Mouse (Mus musculus) urinary bladder, postnatal 36 days (tissue): Measurements from ENCODE around the gene Pip5k1b.

ENCODE experiments used
- DNase-seq, 2 experiments: peaks; one replicate each; pipeline ENCODE4 v3.0.0; 2022; ENCODE audit warnings: low spot score in 2 of 2, mixed read lengths in 1 of 2

Pip5k1b gene

GRCm38 (mm10) chr19:24518384-24518783 lies 37.3 kb downstream of the Pip5k1b start:
- no peak for DNase-seq

DNA sequence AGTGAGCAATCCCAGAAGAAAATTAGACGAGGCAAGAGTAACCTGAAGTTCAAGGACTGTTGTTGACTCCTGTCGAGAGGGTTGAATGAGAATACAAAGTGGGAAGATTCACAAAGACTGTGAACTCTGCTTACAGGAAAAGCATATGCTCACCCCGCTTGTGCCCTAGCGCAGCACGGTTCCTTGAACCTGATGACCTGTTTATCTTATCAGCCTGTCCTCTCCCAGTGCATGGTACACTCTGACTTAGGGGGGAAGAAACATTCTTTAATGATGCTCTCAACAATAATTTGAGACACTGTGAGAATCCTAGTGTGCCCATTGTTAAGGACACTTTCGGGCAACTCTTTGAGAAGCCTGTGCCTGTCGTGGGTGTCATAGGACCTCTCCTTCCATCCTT lies 38.6 kb downstream of the Pip5k1b start:
- DNase-seq = no peak

DNA sequence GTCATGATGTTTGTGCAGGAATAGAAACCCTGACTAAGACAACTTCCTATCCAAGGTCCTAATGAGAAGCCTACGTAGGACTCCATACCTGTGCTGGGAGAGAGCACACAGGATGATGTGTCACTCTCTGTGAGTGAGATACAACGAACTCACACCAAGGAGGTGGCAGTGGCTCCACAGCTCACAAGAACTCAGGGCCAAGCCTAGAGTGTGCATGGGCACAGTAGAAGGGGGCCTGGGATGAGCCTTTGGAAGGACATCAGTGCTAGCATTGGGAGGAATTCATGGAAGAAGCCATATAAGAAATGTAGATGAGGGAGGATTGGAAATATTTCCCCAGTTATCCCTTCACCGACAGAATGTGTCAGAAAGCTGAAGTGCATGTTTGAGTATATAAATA lies 39.7 kb downstream of the Pip5k1b start:
- DNase-seq = no peak

DNA sequence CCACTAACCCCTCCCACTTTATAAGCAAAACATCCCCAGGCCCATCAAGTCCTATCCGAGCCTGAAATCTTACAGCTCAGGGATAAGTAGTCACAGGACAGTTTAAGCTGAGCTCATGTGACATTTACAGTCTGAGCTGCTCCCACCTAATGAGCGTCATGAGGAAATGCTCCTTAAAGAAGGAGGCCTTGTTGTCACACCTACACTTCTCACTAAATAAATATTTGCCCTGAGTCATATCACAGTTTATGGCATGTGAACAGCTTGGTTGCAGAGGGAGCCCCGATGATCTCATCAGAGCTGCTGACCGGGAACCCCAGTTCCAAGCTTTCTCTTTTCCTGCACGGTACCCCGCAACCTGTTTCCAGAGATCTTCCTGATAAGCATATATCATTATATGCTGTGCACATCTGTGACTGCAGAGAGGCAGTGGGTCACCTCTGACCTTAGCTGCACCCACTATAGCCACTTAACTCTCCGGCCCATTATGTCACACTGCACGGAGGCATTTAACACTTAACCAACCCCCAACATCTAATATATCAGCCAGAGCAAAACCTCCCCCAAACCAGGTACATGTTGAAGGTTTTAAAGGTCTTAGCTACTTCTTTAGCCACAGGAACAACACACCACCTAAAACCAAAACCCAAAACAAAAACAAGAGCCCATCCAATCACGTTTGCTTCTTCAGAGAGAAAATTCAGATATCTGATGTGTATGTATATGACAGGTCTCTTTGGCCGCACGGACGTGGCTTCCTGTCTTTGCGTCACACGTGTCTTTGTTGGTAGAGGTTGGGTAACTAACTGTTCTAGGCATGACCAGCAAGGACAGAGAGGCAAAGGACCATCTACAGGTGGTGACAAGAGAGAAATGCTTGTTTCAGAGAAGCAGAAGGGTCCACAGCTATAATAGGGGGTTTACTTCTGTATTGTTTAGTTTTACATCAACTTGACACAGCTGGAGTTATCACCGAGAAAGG lies 40.7 kb downstream of the Pip5k1b start:
- DNase-seq = no peak

- no peak for DNase-seq
Observed at GRCm38 (mm10) chr19:24513105-24513843, 42.4 kb downstream of the Pip5k1b start.

DNA sequence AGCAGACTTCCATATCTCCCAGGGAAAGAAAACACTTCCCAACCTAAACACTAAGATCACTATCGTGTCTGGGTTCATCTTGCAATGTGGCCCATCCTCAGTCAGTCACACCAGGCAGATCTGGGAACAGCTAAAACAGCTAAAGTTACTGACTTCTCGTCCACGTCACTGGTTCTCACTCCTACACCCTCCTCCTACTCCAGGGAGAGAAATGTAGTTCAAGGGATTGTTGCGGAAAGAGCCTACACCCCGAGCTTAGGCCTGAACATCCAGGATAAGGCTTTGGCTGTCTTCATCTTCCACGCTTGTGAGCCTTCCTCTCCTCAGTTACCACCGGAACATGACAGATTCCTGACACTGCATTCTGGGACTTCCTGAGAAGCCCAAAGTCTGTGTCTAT lies 43.7 kb downstream of the Pip5k1b start:
- no peak for DNase-seq

GRCm38 (mm10) chr19:24509391-24509790 lies 46.3 kb downstream of the Pip5k1b start:
- no peak for DNase-seq

- DNase-seq = no peak
Observed at GRCm38 (mm10) chr19:24508087-24508767, 47.4 kb downstream of the Pip5k1b start.

DNA sequence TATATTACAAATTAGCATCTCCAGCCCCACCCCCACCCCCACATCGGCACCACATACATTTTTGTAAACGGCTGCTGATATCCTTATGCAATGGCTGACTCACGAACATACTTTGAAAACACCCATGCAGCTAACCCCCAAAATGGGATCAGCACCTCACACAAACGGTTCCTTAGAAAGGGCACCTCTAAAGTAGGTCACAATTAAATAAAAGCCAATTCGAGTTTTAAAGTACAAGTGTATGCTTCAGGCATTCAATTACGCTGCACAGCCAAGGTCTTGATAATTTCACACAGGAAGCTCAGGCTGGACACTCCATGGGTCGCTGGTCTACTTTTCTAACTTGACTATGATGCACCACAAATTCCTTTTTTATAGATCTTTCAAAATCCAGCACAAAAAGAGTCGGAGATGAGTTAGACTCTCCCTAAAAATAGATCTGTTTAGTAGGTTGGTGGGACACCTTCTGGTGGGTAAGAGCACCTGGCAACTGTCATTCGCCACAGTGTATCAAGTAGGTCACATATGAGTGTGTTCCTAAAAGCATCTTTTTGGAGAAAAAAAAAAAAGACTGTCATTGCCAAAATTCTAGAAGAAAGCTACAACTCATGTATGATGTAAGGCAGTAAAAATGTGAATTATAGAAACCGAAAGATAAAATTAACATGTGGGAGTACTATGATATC lies 52.8 kb downstream of the Pip5k1b start:
- no peak for DNase-seq

DNA sequence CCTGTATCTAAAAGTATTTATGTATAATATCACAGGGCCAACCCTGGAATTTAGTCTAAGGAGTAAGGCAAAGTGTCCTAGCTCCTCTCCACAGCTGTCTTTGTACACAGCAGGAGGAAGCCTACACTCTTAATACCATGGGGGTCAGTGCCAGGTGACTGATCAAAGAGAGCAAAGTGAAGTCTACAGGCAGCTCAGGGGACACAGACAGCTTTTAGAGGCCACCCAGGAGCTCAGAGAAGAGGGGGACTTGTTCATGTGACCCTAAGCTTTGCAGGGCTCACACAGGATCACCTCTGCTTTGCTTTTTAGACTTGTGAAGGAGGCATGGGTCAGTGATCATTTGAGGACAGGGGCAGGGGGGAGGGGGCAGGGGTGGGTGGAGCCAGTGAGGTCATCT lies 54.1 kb downstream of the Pip5k1b start:
- DNase-seq = no peak

- no peak for DNase-seq
Observed at GRCm38 (mm10) chr19:24500431-24500830, 55.2 kb downstream of the Pip5k1b start.

- DNase-seq = no peak
Observed at GRCm38 (mm10) chr19:24499291-24499690, 56.4 kb downstream of the Pip5k1b start.

DNA sequence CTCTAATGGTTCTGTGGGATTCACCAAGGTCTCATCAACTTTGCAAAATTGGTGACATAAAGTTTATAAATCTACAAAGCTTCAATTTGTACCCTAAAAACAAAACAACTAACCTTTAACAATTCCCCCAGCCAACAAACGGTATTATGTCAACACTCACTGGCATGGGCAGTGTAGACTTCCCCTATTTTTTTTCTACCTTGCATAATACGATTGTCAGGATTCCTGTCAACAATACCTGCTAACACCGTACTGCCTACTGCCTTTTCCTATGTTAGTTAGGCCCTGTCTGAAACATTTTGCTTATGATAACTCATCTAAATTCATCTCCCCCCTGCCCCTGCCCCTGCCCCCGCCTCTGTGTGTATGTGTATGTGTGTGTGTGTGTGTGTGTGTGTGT lies 61.8 kb downstream of the Pip5k1b start:
- no peak for DNase-seq

- no peak for DNase-seq
Observed at GRCm38 (mm10) chr19:24491824-24492223, 63.8 kb downstream of the Pip5k1b start.

DNA sequence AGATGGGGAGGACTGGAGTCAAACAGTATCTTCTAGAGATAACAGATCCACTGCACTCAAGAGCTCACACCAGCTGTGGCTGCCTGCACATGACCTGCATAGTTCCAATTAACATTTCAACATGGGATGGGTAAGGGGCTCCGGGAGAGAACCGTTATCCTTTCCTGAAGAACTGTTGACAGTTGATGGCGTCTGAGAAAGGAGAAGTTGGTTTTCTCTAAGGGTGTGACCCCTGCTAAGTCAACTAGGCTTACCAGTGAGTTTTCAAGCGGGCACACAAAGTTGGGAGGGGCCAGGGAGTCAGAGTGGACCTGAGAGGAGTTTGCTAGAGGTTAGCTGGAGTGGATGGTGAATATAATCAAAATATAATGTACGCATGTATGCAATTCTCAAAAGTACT lies 65.4 kb downstream of the Pip5k1b start:
- no peak for DNase-seq

- no peak for DNase-seq
Observed at GRCm38 (mm10) chr19:24486433-24487296, 69.0 kb downstream of the Pip5k1b start.

DNA sequence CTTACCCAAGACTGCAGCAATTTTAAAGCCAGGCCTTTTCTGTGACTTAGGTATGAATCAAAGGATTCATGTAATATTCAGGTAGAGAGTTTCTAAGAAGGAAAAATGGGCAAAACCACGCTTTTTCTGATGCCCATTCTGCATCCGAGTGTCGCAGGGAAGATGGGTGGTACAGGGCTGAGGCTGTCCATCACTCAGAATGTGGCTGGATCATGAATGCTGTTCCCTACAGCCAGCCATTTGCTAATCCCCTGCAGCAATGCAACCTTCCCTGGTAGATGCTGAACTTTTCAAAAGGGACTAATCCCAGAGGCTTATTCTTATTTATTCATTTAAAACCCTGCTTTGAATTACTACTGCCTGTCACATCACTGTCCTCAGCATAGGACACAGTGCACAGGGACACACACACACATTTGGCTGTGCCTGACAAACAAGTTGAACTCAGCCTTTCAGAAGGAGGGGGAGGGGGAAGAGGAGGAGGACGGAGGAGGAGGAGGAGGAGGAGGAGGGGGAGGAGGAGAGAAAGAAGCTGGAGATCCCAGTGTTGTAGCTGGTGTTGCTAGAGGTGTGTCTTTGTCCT lies 71.0 kb downstream of the Pip5k1b start:
- no peak for DNase-seq

GRCm38 (mm10) chr19:24480916-24481315 lies 74.8 kb downstream of the Pip5k1b start:
- no peak for DNase-seq

- DNase-seq = peak; percentile 85 to 88
Observed at GRCm38 (mm10) chr19:24476929-24477882, 78.5 kb downstream of the Pip5k1b start, which contains the start of gene Fam122a. Gene Fam122a, minus strand, starts transcription at chr19:24477356.
